ENCODE assay signal across 10 mouse cellular contexts in genomic region chr7:109290501-109290900, GRCm38 (mm10).
DNase-seq lines count a peak whose midpoint lies in the region; ATAC-seq and TF ChIP-seq lines count a peak whose summit lies in the region.
"Had no signal": no experiment of that assay in that cellular context is flagged by ENCODE, and none has a peak within 500 bp of the region (broad histone marks: within the 10 kb centered on the region; RNA-seq: fewer than 3 reads in every experiment).

No protein-coding gene starts in this region.

- H3K4me2 ChIP-seq in intestine, postnatal 0 days (replicated peaks; ENCODE audit: low read depth), result no peak overlapping the region
- H3K4me2 ChIP-seq in intestine, embryonic 15.5 days (replicated peaks), result no peak overlapping the region
- no peak overlapping the region for H3K4me2 ChIP-seq in midbrain, embryonic 14.5 days (ENCODE audit: low read length)
- no peak overlapping the region for H3K4me2 ChIP-seq in midbrain, embryonic 15.5 days
- H3K4me2 ChIP-seq in midbrain, postnatal 0 days (ENCODE audit: low read depth, low read length, poor library complexity, severe bottlenecking), result no peak overlapping the region
- H3K4me2 ChIP-seq: hindbrain, embryonic 15.5 days had no signal

- 0 out of 2 replicates have a peak, but pooled peaks cover 3% of the 10 kb centered on the region for H3K27me3 ChIP-seq in intestine, postnatal 0 days (replicated peaks; ENCODE audit: control insufficient read depth, insufficient read depth, low read length)
- H3K27me3 ChIP-seq in intestine, embryonic 15.5 days (replicated peaks), result no peaks in the 10 kb centered on the region
- H3K27me3 ChIP-seq in midbrain, embryonic 14.5 days (ENCODE audit: control insufficient read depth, insufficient read depth, low read length), result no peaks in the 10 kb centered on the region
- no peaks in the 10 kb centered on the region for H3K27me3 ChIP-seq in midbrain, embryonic 15.5 days (replicated peaks)
- H3K27me3 ChIP-seq in midbrain, postnatal 0 days (ENCODE audit: insufficient read depth, low read length), result no peaks in the 10 kb centered on the region
- H3K27me3 ChIP-seq: hindbrain, embryonic 15.5 days had no signal

- no peaks in the 10 kb centered on the region for H3K9me3 ChIP-seq in intestine, postnatal 0 days (ENCODE audit: control insufficient read depth)
- no peaks in the 10 kb centered on the region for H3K9me3 ChIP-seq in intestine, embryonic 15.5 days
- H3K9me3 ChIP-seq in midbrain, embryonic 14.5 days (ENCODE audit: control insufficient read depth, low read length), result no peaks in the 10 kb centered on the region
- H3K9me3 ChIP-seq in midbrain, embryonic 15.5 days, result no peaks in the 10 kb centered on the region
- no peaks in the 10 kb centered on the region for H3K9me3 ChIP-seq in midbrain, postnatal 0 days (ENCODE audit: low read length)
- H3K9me3 ChIP-seq: hindbrain, embryonic 15.5 days had no signal

- peak; percentile 56 for TF ChIP-seq CTCF in intestine, postnatal 0 days (IDR thresholded peaks at IDR 0.05; ENCODE audit: low read depth)
- peak; percentile 54 for TF ChIP-seq CTCF in midbrain, postnatal 0 days (IDR thresholded peaks at IDR 0.05)

- ATAC-seq in intestine, postnatal 0 days, result no peak
- no peak for ATAC-seq in intestine, embryonic 15.5 days
- ATAC-seq in midbrain, embryonic 14.5 days (ENCODE audit: low FRiP score, low TSS enrichment), result no peak
- ATAC-seq in midbrain, embryonic 15.5 days (replicated peaks), result no peak
- no peak for ATAC-seq in midbrain, postnatal 0 days (ENCODE audit: low FRiP score)

- H3K36me3 ChIP-seq in intestine, postnatal 0 days (ENCODE audit: control insufficient read depth, insufficient read depth), result no peaks in the 10 kb centered on the region
- H3K36me3 ChIP-seq in intestine, embryonic 15.5 days, result no peaks in the 10 kb centered on the region
- no peaks in the 10 kb centered on the region for H3K36me3 ChIP-seq in midbrain, embryonic 14.5 days (ENCODE audit: control insufficient read depth, insufficient read depth, low read length)
- no peaks in the 10 kb centered on the region for H3K36me3 ChIP-seq in midbrain, embryonic 15.5 days (replicated peaks)
- no peaks in the 10 kb centered on the region for H3K36me3 ChIP-seq in midbrain, postnatal 0 days (ENCODE audit: insufficient read depth, low read length)
- H3K36me3 ChIP-seq: hindbrain, embryonic 15.5 days had no signal

- no peak overlapping the region for H3K4me3 ChIP-seq in intestine, postnatal 0 days (ENCODE audit: low read depth, low read length)
- no peak overlapping the region for H3K4me3 ChIP-seq in intestine, embryonic 15.5 days (replicated peaks)
- no peak overlapping the region for H3K4me3 ChIP-seq in midbrain, embryonic 14.5 days (replicated peaks; ENCODE audit: low read depth, low read length)
- no peak overlapping the region for H3K4me3 ChIP-seq in midbrain, embryonic 15.5 days
- no peak overlapping the region for H3K4me3 ChIP-seq in midbrain, postnatal 0 days (ENCODE audit: low read depth, low read length)
- H3K4me3 ChIP-seq: hindbrain, embryonic 15.5 days had no signal

- no peak overlapping the region for H3K27ac ChIP-seq in intestine, postnatal 0 days (ENCODE audit: low read depth, low read length)
- H3K27ac ChIP-seq in intestine, embryonic 15.5 days, result no peak overlapping the region
- H3K27ac ChIP-seq in midbrain, embryonic 14.5 days (replicated peaks; ENCODE audit: low read depth, low read length), result no peak overlapping the region
- H3K27ac ChIP-seq in midbrain, embryonic 15.5 days, result no peak overlapping the region
- H3K27ac ChIP-seq in midbrain, postnatal 0 days (ENCODE audit: low read depth, low read length), result no peak overlapping the region
- H3K27ac ChIP-seq: hindbrain, embryonic 15.5 days had no signal

- no peaks in the 10 kb centered on the region for H3K4me1 ChIP-seq in intestine, postnatal 0 days (replicated peaks; ENCODE audit: control insufficient read depth, insufficient read depth, low read length)
- no peaks in the 10 kb centered on the region for H3K4me1 ChIP-seq in intestine, embryonic 15.5 days (replicated peaks)
- no peaks in the 10 kb centered on the region for H3K4me1 ChIP-seq in midbrain, embryonic 14.5 days (ENCODE audit: control insufficient read depth, insufficient read depth, low read length)
- no peaks in the 10 kb centered on the region for H3K4me1 ChIP-seq in midbrain, embryonic 15.5 days
- H3K4me1 ChIP-seq in midbrain, postnatal 0 days (ENCODE audit: insufficient read depth, low read length), result no peaks in the 10 kb centered on the region
- H3K4me1 ChIP-seq: hindbrain, embryonic 15.5 days had no signal

- 51% methylated on average over 2 of the region's 2 CpGs for WGBS in intestine, postnatal 0 days
- WGBS in intestine, embryonic 15.5 days, result 29% methylated on average over 2 of the region's 2 CpGs
- WGBS in midbrain, embryonic 14.5 days, result 25% methylated on average over 2 of the region's 2 CpGs
- 38% methylated on average over 2 of the region's 2 CpGs for WGBS in midbrain, embryonic 15.5 days
- WGBS in midbrain, postnatal 0 days, result 46% methylated on average over 2 of the region's 2 CpGs

- no peak overlapping the region for H3K9ac ChIP-seq in intestine, postnatal 0 days (ENCODE audit: low read depth, low read length)
- H3K9ac ChIP-seq in intestine, embryonic 15.5 days, result no peak overlapping the region
- H3K9ac ChIP-seq in midbrain, embryonic 14.5 days (replicated peaks; ENCODE audit: low read length), result no peak overlapping the region
- no peak overlapping the region for H3K9ac ChIP-seq in midbrain, embryonic 15.5 days
- no peak overlapping the region for H3K9ac ChIP-seq in midbrain, postnatal 0 days (replicated peaks; ENCODE audit: low read length, poor library complexity, severe bottlenecking)
- H3K9ac ChIP-seq: hindbrain, embryonic 15.5 days had no signal

- DNase-seq in cerebellum, postnatal 10 days, result peak; percentile 38 to 48
- DNase-seq in cerebellum, adult 9-10 months, result no peak
- DNase-seq in midbrain, embryonic 14.5 days, result peak; percentile 61
- peak; percentile 33 for DNase-seq in midbrain, postnatal 0 days (ENCODE audit: low spot score)
- DNase-seq in left cerebral cortex, adult 8-10 months (ENCODE audit: low spot score in 2 of 2), result no peak
- DNase-seq: gastrocnemius, postnatal 14 days had no signal

Comparison
In these comparisons a context has a peak if more than half of its experiments do, and no peak if none do; other contexts are left out.
1. DNase-seq: peak in cerebellum, postnatal 10 days (2 of 2), midbrain, embryonic 14.5 days (single experiment) and midbrain, postnatal 0 days (single experiment); none in cerebellum, adult 9-10 months (single experiment) and left cerebral cortex, adult 8-10 months (0 of 2).